ENCODE assay signal across 8 mouse cellular contexts in genomic region chr8:46559428-46559827, GRCm38 (mm10). TPM values are rescaled to one million over a fixed set of nuclear protein-coding genes. Genes with fewer than 3 reads are reported as not detected.
DNase-seq lines count a peak whose midpoint lies in the region; ATAC-seq and TF ChIP-seq lines count a peak whose summit lies in the region.

No protein-coding gene starts in this region.

- TF ChIP-seq POLR2A in brain, embryonic 14.5 days (IDR thresholded peaks at IDR 0.05; ENCODE audit: borderline replicate concordance, extremely low read depth, insufficient read depth, insufficient read length, poor library complexity, severe bottlenecking): no peak

- TF ChIP-seq CTCF in forebrain, postnatal 0 days (IDR thresholded peaks at IDR 0.05; ENCODE audit: low read depth): peak; percentile 56
- peak; percentile 61 for TF ChIP-seq CTCF in midbrain, postnatal 0 days (IDR thresholded peaks at IDR 0.05)
- peak; percentile 46; the same call in 1 of the 2 replicates for TF ChIP-seq CTCF in brain, embryonic 14.5 days (IDR thresholded peaks at IDR 0.05; ENCODE audit: borderline replicate concordance, extremely low read depth, insufficient read depth, insufficient read length)

- H3K36me3 ChIP-seq in forebrain, postnatal 0 days (ENCODE audit: insufficient read depth): 0 out of 2 replicates have a peak, but pooled peaks cover 5% of the 10 kb centered on the region
- no peaks in the 10 kb centered on the region for H3K36me3 ChIP-seq in forebrain, embryonic 16.5 days (ENCODE audit: control insufficient read depth, insufficient read depth)
- no peaks in the 10 kb centered on the region for H3K36me3 ChIP-seq in midbrain, postnatal 0 days (ENCODE audit: insufficient read depth, low read length)
- H3K36me3 ChIP-seq in midbrain, embryonic 10.5 days: peaks cover 87% of the 10 kb centered on the region

- WGBS in forebrain, postnatal 0 days: 88% methylated on average over 6 of the region's 6 CpGs
- WGBS in forebrain, embryonic 16.5 days: 85% methylated on average over 6 of the region's 6 CpGs
- WGBS in midbrain, postnatal 0 days: 78% methylated on average over 6 of the region's 6 CpGs
- WGBS in midbrain, embryonic 10.5 days: 77% methylated on average over 6 of the region's 6 CpGs

- H3K4me1 ChIP-seq in forebrain, postnatal 0 days (ENCODE audit: insufficient read depth): no peaks in the 10 kb centered on the region
- H3K4me1 ChIP-seq in forebrain, embryonic 16.5 days (replicated peaks; ENCODE audit: control insufficient read depth, insufficient read depth, low read length): no peaks in the 10 kb centered on the region
- no peaks in the 10 kb centered on the region for H3K4me1 ChIP-seq in midbrain, postnatal 0 days (ENCODE audit: insufficient read depth, low read length)
- H3K4me1 ChIP-seq in midbrain, embryonic 10.5 days: no peaks in the 10 kb centered on the region

- H3K27me3 ChIP-seq in forebrain, postnatal 0 days (ENCODE audit: insufficient read depth, low read length): no peaks in the 10 kb centered on the region
- no peaks in the 10 kb centered on the region for H3K27me3 ChIP-seq in forebrain, embryonic 16.5 days (replicated peaks; ENCODE audit: control insufficient read depth, insufficient read depth, low read length)
- H3K27me3 ChIP-seq in midbrain, postnatal 0 days (ENCODE audit: insufficient read depth, low read length): no peaks in the 10 kb centered on the region
- no peaks in the 10 kb centered on the region for H3K27me3 ChIP-seq in midbrain, embryonic 10.5 days (ENCODE audit: low read depth, poor library complexity, severe bottlenecking)

- no peaks in the 10 kb centered on the region for H3K9me3 ChIP-seq in forebrain, postnatal 0 days (ENCODE audit: low read length)
- H3K9me3 ChIP-seq in forebrain, embryonic 16.5 days (ENCODE audit: control insufficient read depth, low read length): no peaks in the 10 kb centered on the region
- H3K9me3 ChIP-seq in midbrain, postnatal 0 days (ENCODE audit: low read length): no peaks in the 10 kb centered on the region
- H3K9me3 ChIP-seq in midbrain, embryonic 10.5 days (replicated peaks): no peaks in the 10 kb centered on the region

- no peak overlapping the region for H3K27ac ChIP-seq in forebrain, postnatal 0 days (ENCODE audit: low read depth, low read length)
- H3K27ac ChIP-seq in forebrain, embryonic 16.5 days (ENCODE audit: low read length): no peak overlapping the region
- H3K27ac ChIP-seq in midbrain, postnatal 0 days (ENCODE audit: low read depth, low read length): no peak overlapping the region
- no peak overlapping the region for H3K27ac ChIP-seq in midbrain, embryonic 10.5 days (replicated peaks)

- no peak overlapping the region for H3K4me3 ChIP-seq in forebrain, postnatal 0 days (ENCODE audit: low read depth, low read length)
- no peak overlapping the region for H3K4me3 ChIP-seq in forebrain, embryonic 16.5 days (replicated peaks; ENCODE audit: low read length)
- no peak overlapping the region for H3K4me3 ChIP-seq in midbrain, postnatal 0 days (ENCODE audit: low read depth, low read length)
- no peak overlapping the region for H3K4me3 ChIP-seq in midbrain, embryonic 10.5 days

- no peak overlapping the region for H3K9ac ChIP-seq in forebrain, postnatal 0 days
- no peak overlapping the region for H3K9ac ChIP-seq in forebrain, embryonic 16.5 days (replicated peaks; ENCODE audit: low read depth, low read length)
- no peak overlapping the region for H3K9ac ChIP-seq in midbrain, postnatal 0 days (replicated peaks; ENCODE audit: low read length, poor library complexity, severe bottlenecking)

- H3K4me2 ChIP-seq in forebrain, postnatal 0 days (ENCODE audit: low read depth): no peak overlapping the region
- H3K4me2 ChIP-seq in forebrain, embryonic 16.5 days (ENCODE audit: low read length): no peak overlapping the region
- H3K4me2 ChIP-seq in midbrain, postnatal 0 days (ENCODE audit: low read depth, low read length, poor library complexity, severe bottlenecking): no peak overlapping the region

- ATAC-seq in forebrain, postnatal 0 days: no peak
- no peak for ATAC-seq in forebrain, embryonic 16.5 days
- ATAC-seq in midbrain, postnatal 0 days (ENCODE audit: low FRiP score): no peak

- DNase-seq in forebrain, postnatal 0 days: peak; percentile 48
- peak; percentile 39 for DNase-seq in midbrain, postnatal 0 days (ENCODE audit: low spot score)
- no peak for DNase-seq in midbrain, embryonic 10.5 days (ENCODE audit: low spot score)
- DNase-seq in brain, embryonic 14.5 days (ENCODE audit: low read depth): peak; percentile 59
- DNase-seq in lung, postnatal 25 days (ENCODE audit: low spot score): peak; percentile 57
- DNase-seq in frontal cortex, adult 2 months (ENCODE audit: extremely low spot score in 1 of 2, low spot score in 1 of 2): no peak
- DNase-seq in heart, adult 18-20 months: no peak

RNA-seq across cellular contexts. Expression of gene Cenpu, which starts 7.6 kb away (rescaled TPM):
- total RNA-seq in forebrain, postnatal 0 days (2014; rRNA removed): 10.1 and 11.5 TPM in 2 replicates
- 7.3 and 8.3 TPM in 2 replicates for polyA plus RNA-seq in forebrain, postnatal 0 days (2015; fragmentation: Nextera tagmentation; extraction: Ambion mirVana)
- 8.8 and 15.1 TPM in 2 replicates for polyA plus RNA-seq in forebrain, embryonic 16.5 days (2015; fragmentation: Nextera tagmentation; extraction: Ambion mirVana)
- total RNA-seq in midbrain, postnatal 0 days (2014; rRNA removed): 2.9 TPM in 2 replicates
- polyA plus RNA-seq in midbrain, postnatal 0 days (2015; fragmentation: Nextera tagmentation; extraction: Ambion mirVana): 6.0 and 6.6 TPM in 2 replicates
- polyA plus RNA-seq in midbrain, embryonic 10.5 days (2016; fragmentation: Nextera tagmentation; extraction: Ambion mirVana): 30.2 and 30.5 TPM in 2 replicates
- 4.0 and 7.1 TPM in 2 replicates for polyA plus RNA-seq in brain, embryonic 14.5 days (2012; rRNA removed)
- 2.9 and 4.8 TPM in 2 replicates for polyA plus RNA-seq in frontal cortex, adult 2 months (2012; rRNA removed)
- under 1 TPM; 0.49 to 0.97 TPM for total RNA-seq in heart, adult 18-20 months (2021)

RNA-seq across cellular contexts. Expression of gene Primpol, which starts 57.6 kb away (rescaled TPM):
- total RNA-seq in forebrain, postnatal 0 days (2014; rRNA removed): 5.4 and 6.1 TPM in 2 replicates
- 2.7 and 3.8 TPM in 2 replicates for polyA plus RNA-seq in forebrain, postnatal 0 days (2015; fragmentation: Nextera tagmentation; extraction: Ambion mirVana)
- 9.5 and 12.6 TPM in 2 replicates for polyA plus RNA-seq in forebrain, embryonic 16.5 days (2015; fragmentation: Nextera tagmentation; extraction: Ambion mirVana)
- 4.7 and 5.4 TPM in 2 replicates for total RNA-seq in midbrain, postnatal 0 days (2014; rRNA removed)
- 3.9 and 4.6 TPM in 2 replicates for polyA plus RNA-seq in midbrain, postnatal 0 days (2015; fragmentation: Nextera tagmentation; extraction: Ambion mirVana)
- 8.9 and 9.4 TPM in 2 replicates for polyA plus RNA-seq in midbrain, embryonic 10.5 days (2016; fragmentation: Nextera tagmentation; extraction: Ambion mirVana)
- 2.8 and 5.0 TPM in 2 replicates for polyA plus RNA-seq in brain, embryonic 14.5 days (2012; rRNA removed)
- polyA plus RNA-seq in frontal cortex, adult 2 months (2012; rRNA removed): 2.4 and 2.7 TPM in 2 replicates
- 1 to 10 TPM; 2.1 to 2.6 TPM for total RNA-seq in heart, adult 18-20 months (2021)

RNA-seq across cellular contexts. Expression of gene Casp3, which starts 57.7 kb away (rescaled TPM):
- 232 and 251 TPM in 2 replicates for total RNA-seq in forebrain, postnatal 0 days (2014; rRNA removed)
- polyA plus RNA-seq in forebrain, postnatal 0 days (2015; fragmentation: Nextera tagmentation; extraction: Ambion mirVana): 271 and 275 TPM in 2 replicates
- polyA plus RNA-seq in forebrain, embryonic 16.5 days (2015; fragmentation: Nextera tagmentation; extraction: Ambion mirVana): 315 and 322 TPM in 2 replicates
- 128 and 165 TPM in 2 replicates for total RNA-seq in midbrain, postnatal 0 days (2014; rRNA removed)
- 211 and 223 TPM in 2 replicates for polyA plus RNA-seq in midbrain, postnatal 0 days (2015; fragmentation: Nextera tagmentation; extraction: Ambion mirVana)
- 130 and 141 TPM in 2 replicates for polyA plus RNA-seq in midbrain, embryonic 10.5 days (2016; fragmentation: Nextera tagmentation; extraction: Ambion mirVana)
- polyA plus RNA-seq in brain, embryonic 14.5 days (2012; rRNA removed): 132 and 135 TPM in 2 replicates
- polyA plus RNA-seq in frontal cortex, adult 2 months (2012; rRNA removed): 22.5 and 24.7 TPM in 2 replicates
- 1 to 10 TPM; 2.0 to 2.8 TPM for total RNA-seq in heart, adult 18-20 months (2021)

Comparison
In these comparisons a context has a peak if more than half of its experiments do, and no peak if none do; other contexts are left out.
1. DNase-seq: peak in forebrain, postnatal 0 days (single experiment), midbrain, postnatal 0 days (single experiment), brain, embryonic 14.5 days (single experiment) and lung, postnatal 25 days (single experiment); none in midbrain, embryonic 10.5 days (single experiment), frontal cortex, adult 2 months (0 of 2) and heart, adult 18-20 months (0 of 2).
2. Peak in every context shown above with its lines, with median percentiles within 50 percentile points of each other: CTCF ChIP-seq.